Mouse (Mus musculus): ENCODE measurements at regions not wholly inside any gene's neighbourhood (a gene's known extent, or its start where the extent isn't known, plus 50 kb on each side); places are given as distances from the start of the nearest gene placed in this dataset.

- TF ChIP-seq CTCF (IDR thresholded peaks at IDR 0.05; ENCODE audit: control insufficient read depth, insufficient read depth, insufficient replicate concordance, low read depth, low read length) (no peak), POLR2A (IDR thresholded peaks at IDR 0.05; ENCODE audit: control insufficient read depth, low read depth, low read length) (no peak)
Observed at GRCm38 (mm10) chr7:135357797-135358196, 52.3 kb upstream of the Foxi2 start.
